Mouse (Mus musculus) embryonic facial prominence, embryonic 11.5 days (tissue): ENCODE results near the gene Frmd4a. TPM values are rescaled to one million over a fixed set of nuclear protein-coding genes. Genes with fewer than 3 reads are reported as not detected.

Experiments used
- ATAC-seq: fragments of 200-750 bp; cut with Nextera tagmentation; replicated peaks from 2 replicates; pipeline ENCODE4 v1.8.0; 2017; ENCODE audit warnings: low read depth; ENCODE audit not compliant: insufficient number of reproducible peaks, low FRiP score, low TSS enrichment
- DNase-seq: peaks from one replicate; pipeline ENCODE4 v3.0.0-alpha.2; 2015; ENCODE audit warnings: low spot score
- H3K27ac ChIP-seq: fragments of 300-500 bp; sonication (generic); replicated peaks from 2 replicates; pipeline ENCODE4 v1.5.1; 2014; ENCODE audit warnings: mild to moderate bottlenecking, low read depth, low read length, control low read depth
- H3K27me3 ChIP-seq: fragments of 300-500 bp; sonication (generic); 2 replicates; pipeline ENCODE4 v1.6.1; 2014; ENCODE audit warnings: mild to moderate bottlenecking, low read length, moderate library complexity, mixed read lengths; ENCODE audit not compliant: control insufficient read depth, insufficient read depth
- H3K36me3 ChIP-seq: fragments of 300-500 bp; sonication (generic); replicated peaks from 2 replicates; pipeline ENCODE4 v1.6.1; 2014; ENCODE audit warnings: low read depth, mild to moderate bottlenecking, low read length, moderate library complexity, mixed read lengths; ENCODE audit not compliant: control insufficient read depth, insufficient read depth
- H3K4me1 ChIP-seq: fragments of 300-500 bp; sonication (generic); 2 replicates; pipeline ENCODE4 v1.6.1; 2014; ENCODE audit warnings: low read length, mixed read lengths; ENCODE audit not compliant: control insufficient read depth, insufficient read depth
- H3K4me2 ChIP-seq: fragments of 300-500 bp; sonication (generic); 2 replicates; pipeline ENCODE4 v1.6.1; 2014; ENCODE audit warnings: low read depth, mild to moderate bottlenecking, control low read depth, low read length, moderate library complexity
- H3K4me3 ChIP-seq: fragments of 300-500 bp; sonication (generic); 2 replicates; pipeline ENCODE4 v1.5.1; 2014; ENCODE audit warnings: low read depth, low read length, control low read depth
- H3K9ac ChIP-seq: fragments of 300-500 bp; sonication (generic); replicated peaks from 2 replicates; pipeline ENCODE4 v1.6.1; 2014; ENCODE audit warnings: mild to moderate bottlenecking, control low read depth, low read length
- H3K9me3 ChIP-seq: fragments of 300-500 bp; sonication (generic); replicated peaks from 2 replicates; pipeline ENCODE4 v1.6.1; 2016; ENCODE audit warnings: mild to moderate bottlenecking, low read length, inconsistent platforms, mixed read lengths; ENCODE audit not compliant: control insufficient read depth
- WGBS: fragments of 180-500 bp; shearing (Covaris S2); extraction: QIAGEN DNeasy Blood & Tissue Kit; methylation state at CpG from one replicate; pipeline ENCODE4 v1.1.7; 2014; 5-methylcytosine and 5-hydroxymethylcytosine counted together
- polyA plus RNA-seq: library from polyadenylated mRNA; unstranded; fragments of >200 nt; fragmentation: Nextera tagmentation; extraction: Ambion mirVana; gene quantifications from 2 replicates; pipeline ENCODE4 v1.2.1, GENCODE M21; 2014

The Frmd4a gene
- polyA plus RNA-seq, 1 experiment from 2014 or later, result 38.5 TPM

- Histone ChIP-seq H3K27ac (no peak overlapping the region), H3K4me3 (no peak overlapping the region), H3K27me3 (no peaks in the 10 kb centered on the region), H3K4me2 (no peak overlapping the region), H3K9ac (no peak overlapping the region), H3K4me1 (no peaks in the 10 kb centered on the region), H3K9me3 (no peaks in the 10 kb centered on the region), H3K36me3 (no peaks in the 10 kb centered on the region)
- ATAC-seq (no peak), DNase-seq (no peak)
- 62% methylated on average over 8 of the region's 8 CpGs for WGBS
Observed at GRCm38 (mm10) chr2:4409810-4410433, 392.4 kb downstream of the Frmd4a start.

- DNase-seq (no peak), ATAC-seq (no peak)
- WGBS, result 63% methylated on average over 5 of the region's 5 CpGs
- Histone ChIP-seq H3K4me3 (no peak overlapping the region), H3K27ac (no peak overlapping the region), H3K36me3 (no peaks in the 10 kb centered on the region), H3K9ac (no peak overlapping the region), H3K27me3 (no peaks in the 10 kb centered on the region), H3K9me3 (no peaks in the 10 kb centered on the region), H3K4me1 (no peaks in the 10 kb centered on the region), H3K4me2 (no peak overlapping the region)
Observed at GRCm38 (mm10) chr2:4412870-4413595, 395.5 kb downstream of the Frmd4a start.

GRCm38 (mm10) chr2:4413596-4414335 lies 396.2 kb downstream of the Frmd4a start:
- H3K4me2 ChIP-seq, result no peak overlapping the region
- H3K9me3 ChIP-seq, result no peaks in the 10 kb centered on the region
- ATAC-seq (no peak), DNase-seq (no peak)
- no peak overlapping the region for H3K4me3 ChIP-seq
- 88% methylated on average over 16 of the region's 16 CpGs for WGBS
- H3K27me3 ChIP-seq, result no peaks in the 10 kb centered on the region
- H3K4me1 ChIP-seq, result no peaks in the 10 kb centered on the region
- H3K9ac ChIP-seq, result no peak overlapping the region
- H3K27ac ChIP-seq, result no peak overlapping the region
- no peaks in the 10 kb centered on the region for H3K36me3 ChIP-seq

GRCm38 (mm10) chr2:4420679-4421312 lies 403.3 kb downstream of the Frmd4a start:
- Histone ChIP-seq H3K27me3 (no peaks in the 10 kb centered on the region), H3K9me3 (no peaks in the 10 kb centered on the region), H3K4me2 (no peak overlapping the region), H3K4me3 (no peak overlapping the region), H3K4me1 (no peaks in the 10 kb centered on the region), H3K27ac (no peak overlapping the region), H3K36me3 (no peaks in the 10 kb centered on the region), H3K9ac (no peak overlapping the region)
- 82% methylated on average over 4 of the region's 4 CpGs for WGBS
- DNase-seq (no peak), ATAC-seq (no peak)

- Histone ChIP-seq H3K9me3 (no peaks in the 10 kb centered on the region), H3K4me3 (no peak overlapping the region), H3K4me1 (no peaks in the 10 kb centered on the region), H3K36me3 (no peaks in the 10 kb centered on the region), H3K27ac (no peak overlapping the region), H3K27me3 (no peaks in the 10 kb centered on the region), H3K4me2 (no peak overlapping the region), H3K9ac (no peak overlapping the region)
- WGBS, result 33% methylated on average over 2 of the region's 2 CpGs
- DNase-seq (peak; percentile 47), ATAC-seq (no peak)
Observed at GRCm38 (mm10) chr2:4421757-4422156, 404.2 kb downstream of the Frmd4a start.

- Histone ChIP-seq H3K9me3 (no peaks in the 10 kb centered on the region), H3K4me2 (no peak overlapping the region), H3K9ac (no peak overlapping the region), H3K4me1 (no peaks in the 10 kb centered on the region), H3K27me3 (no peaks in the 10 kb centered on the region), H3K36me3 (no peaks in the 10 kb centered on the region), H3K4me3 (no peak overlapping the region), H3K27ac (no peak overlapping the region)
- 85% methylated on average over 6 of the region's 6 CpGs for WGBS
- DNase-seq (no peak), ATAC-seq (no peak)
Observed at GRCm38 (mm10) chr2:4423896-4424295, 406.4 kb downstream of the Frmd4a start.

GRCm38 (mm10) chr2:4428407-4428855 lies 410.9 kb downstream of the Frmd4a start:
- H3K4me3 ChIP-seq, result no peak overlapping the region
- no peaks in the 10 kb centered on the region for H3K36me3 ChIP-seq
- DNase-seq (no peak), ATAC-seq (no peak)
- no peaks in the 10 kb centered on the region for H3K27me3 ChIP-seq
- no peaks in the 10 kb centered on the region for H3K9me3 ChIP-seq
- WGBS, result 75% methylated on average over 7 of the region's 7 CpGs
- no peaks in the 10 kb centered on the region for H3K4me1 ChIP-seq
- no peak overlapping the region for H3K4me2 ChIP-seq
- H3K27ac ChIP-seq, result no peak overlapping the region
- H3K9ac ChIP-seq, result no peak overlapping the region
